Mouse (Mus musculus): Measurements from ENCODE around the gene Zbtb9.
"Not testable (repeated sequence)": the region's sequence is repeated elsewhere in the genome, so short reads cannot be mapped to it uniquely, and the experiment has no call there.

Gene Zbtb9

DNA sequence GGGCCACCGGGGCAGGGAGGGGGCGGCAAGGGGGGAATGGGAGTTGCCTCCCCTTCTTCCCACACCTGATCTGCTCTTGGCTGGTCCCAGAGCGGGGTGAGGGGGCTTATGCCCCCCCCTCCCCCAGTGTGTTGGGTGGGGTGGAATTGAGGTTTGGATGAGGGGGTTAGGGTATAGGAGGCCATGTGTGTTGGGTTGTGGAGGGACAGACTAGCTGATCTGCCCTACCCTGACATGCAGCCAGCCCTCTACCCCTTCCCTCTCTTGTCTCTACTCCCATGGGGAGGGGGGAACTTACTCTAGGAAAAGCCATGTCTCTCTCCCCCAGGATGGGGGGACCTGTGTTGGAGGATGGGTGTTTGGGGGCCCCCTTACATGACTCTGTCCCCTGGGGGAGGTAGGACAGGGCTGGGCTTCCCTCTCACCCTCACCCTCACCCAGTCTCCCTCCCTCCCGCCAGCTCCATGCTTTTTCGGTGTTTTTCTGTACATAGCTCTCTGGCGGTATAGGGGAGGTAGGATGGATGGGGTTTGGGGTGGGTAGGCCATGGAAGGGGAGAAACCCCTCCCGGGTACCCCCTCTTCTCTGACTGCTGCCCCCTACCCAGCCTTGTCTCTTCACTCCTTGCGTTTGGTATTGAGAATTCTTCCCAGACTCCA, 1.6 kb upstream of the Zbtb9 start:
- no peak for DNase-seq (ENCODE audit: low spot score)

DNA sequence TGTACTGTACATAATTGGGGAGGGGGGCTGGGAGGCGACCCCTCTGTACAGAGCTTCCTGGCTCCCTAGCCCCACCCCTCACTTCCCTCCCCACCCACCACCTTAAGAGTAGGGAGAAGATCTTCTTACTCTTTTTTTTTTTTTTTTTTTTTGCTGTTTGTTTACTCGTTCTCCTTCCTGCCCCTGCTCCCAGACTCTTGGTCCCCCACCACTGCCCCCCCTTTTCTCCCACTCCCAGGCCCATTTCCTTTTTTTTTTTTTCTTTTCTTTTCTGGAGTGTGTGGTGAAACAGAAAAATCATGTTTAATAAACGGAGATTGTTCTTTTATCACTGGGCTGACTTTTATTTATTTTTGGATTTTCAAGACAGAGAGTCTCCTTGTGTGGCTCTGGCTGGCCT, 860 bp upstream of the Zbtb9 start:
- no peak for DNase-seq (ENCODE audit: low spot score)

DNA sequence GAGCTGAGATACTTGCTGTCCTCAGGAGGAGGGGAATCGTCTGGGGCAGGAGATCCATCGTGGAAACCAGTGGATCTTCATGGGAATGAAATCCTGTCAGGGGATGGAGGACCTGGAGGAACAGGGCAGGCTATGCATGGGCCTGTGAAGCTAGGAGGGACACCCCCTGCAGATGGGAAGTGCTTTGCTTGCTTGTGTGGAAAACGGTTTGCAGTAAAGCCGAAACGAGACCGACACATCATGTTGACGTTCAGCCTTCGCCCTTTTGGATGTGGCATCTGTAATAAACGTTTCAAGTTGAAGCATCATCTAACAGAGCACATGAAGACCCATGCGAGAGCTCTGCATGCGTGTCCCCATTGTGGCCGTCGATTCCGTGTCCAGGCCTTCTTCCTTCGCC, 1.6 kb downstream of the Zbtb9 start:
- no peak for DNase-seq (ENCODE audit: low spot score)

DNA sequence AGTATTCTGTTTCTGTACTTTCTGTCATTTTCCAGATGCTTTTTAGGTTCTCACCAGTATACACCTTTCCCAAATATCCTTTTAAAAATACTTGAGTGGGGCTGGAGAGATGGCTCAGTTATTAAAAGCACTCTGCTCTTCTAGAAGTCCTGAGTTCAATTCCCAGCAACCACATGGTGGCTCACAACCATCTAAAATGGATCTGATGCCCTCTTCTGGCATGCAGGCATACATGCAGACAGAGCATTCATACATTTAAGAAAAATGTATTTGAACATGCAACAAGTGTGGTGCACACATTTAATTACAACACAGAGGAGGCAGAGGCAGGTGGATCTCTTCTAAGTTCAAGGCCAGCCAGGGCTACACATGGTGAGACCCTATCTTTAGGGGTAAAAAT, 2.4 kb downstream of the Zbtb9 start:
- no peak for DNase-seq (ENCODE audit: low spot score)

DNA sequence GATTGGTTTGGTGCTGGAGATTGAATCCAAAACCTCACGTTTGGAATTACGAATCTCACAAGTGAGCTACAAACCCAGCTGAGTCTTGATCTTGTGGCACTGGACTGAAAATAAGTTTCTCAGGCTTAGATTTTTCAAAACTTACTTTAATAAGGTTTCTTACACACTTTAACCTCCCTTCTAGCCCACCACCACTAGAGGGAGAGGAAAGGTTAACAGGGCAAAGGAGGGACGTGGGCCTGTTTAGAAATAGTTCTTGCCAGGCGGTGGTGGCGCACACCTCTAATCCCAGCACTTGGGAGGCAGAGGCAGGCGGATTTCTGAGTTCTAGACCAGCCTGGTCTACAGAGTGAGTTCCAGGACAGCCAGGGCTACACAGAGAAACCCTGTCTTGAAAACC, 4.4 kb downstream of the Zbtb9 start:
- not testable (repeated sequence) for DNase-seq (ENCODE audit: low spot score)

DNA sequence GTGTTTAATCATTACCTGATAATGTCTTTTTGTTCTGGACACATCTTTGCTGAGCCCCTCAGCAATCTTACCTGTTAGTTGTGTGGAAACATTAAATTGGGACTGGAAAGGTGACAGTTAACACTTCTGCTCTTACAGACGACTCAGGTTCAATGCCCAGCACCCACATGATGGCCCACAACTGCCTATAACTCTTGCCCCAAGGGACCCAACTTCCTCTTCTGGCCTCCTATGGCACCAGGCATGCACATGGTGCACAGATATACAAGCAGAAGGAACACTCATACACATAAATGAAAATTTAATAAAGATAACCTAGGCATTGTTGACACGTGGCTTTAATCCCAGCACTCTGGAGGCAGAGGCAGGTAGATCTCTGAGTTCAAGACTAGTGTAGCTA, 6.5 kb downstream of the Zbtb9 start:
- no peak for DNase-seq (ENCODE audit: low spot score)

GRCm38 (mm10) chr17:26981050-26981449, 8.1 kb downstream of the Zbtb9 start:
- no peak for DNase-seq (ENCODE audit: low spot score)

DNA sequence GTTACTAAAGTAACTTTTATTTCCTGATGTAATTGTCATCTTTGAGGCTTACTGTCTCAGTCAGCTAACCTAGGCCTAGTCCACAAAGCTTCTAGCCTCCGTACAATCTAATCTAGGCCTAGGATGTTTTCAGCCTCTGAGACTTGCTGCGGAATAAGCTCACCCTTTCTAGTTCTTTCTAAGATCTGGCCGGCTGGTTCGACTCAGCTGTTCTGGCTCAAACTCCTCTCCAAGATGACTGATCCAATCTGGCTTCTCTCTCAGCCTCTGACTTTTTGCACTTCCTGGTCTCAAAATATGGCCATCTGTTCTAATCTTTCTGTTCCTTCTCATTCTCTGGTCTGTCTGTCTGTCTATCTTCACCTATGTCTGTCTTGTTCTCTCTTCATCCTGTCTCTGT, 10.4 kb downstream of the Zbtb9 start:
- DNase-seq (ENCODE audit: low spot score) = no peak

DNA sequence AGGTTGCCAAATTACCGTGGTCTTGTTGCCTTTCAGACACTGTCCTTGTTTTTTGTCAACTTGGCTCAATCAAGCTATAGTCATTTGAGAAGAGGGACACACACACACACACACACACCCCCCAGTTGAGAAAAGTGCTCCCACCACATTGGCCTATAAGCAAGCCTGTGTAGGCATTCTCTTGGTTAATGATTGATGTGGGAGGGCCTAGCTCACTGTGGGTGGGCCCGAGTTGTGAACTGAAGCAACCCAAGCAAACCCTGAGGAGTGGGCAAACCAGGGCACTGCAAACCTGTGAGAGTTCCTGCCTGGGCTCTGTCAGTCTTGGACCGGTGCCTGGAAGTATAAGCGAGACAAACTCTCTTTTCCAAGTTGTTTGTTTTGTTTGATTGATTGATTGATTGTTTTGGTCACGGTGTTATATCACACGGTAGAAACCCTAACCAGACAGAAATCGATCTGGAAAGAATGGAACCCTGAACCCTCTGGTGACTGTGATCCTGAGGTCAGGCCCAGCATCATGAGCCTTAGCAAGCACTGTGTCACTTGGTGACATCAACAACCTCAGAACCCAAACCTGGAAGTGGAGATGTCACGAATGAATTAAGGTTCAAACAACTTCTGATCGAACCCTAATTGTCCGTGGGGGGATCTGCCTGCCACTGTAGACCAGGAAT, 12.7 kb downstream of the Zbtb9 start:
- no peak for DNase-seq (ENCODE audit: low spot score)

DNA sequence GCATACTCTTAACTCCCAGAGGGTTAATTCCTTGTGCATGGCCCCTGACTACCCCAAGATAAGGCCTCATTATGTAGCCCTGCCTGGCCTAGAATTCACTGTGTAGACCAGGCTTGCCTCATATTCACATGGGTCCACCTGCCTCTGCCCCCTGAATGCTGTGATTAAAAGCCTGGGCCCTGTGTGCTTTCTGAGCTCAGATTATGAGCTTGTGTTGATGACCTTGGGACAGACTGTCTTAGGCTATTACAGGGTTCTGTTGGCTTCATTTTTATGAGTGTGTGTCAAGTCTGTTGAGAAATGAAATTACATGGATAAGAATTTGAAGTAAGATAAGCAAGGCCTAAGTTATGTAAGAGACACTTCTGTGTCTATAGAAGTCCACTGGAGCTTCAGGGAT, 17.6 kb downstream of the Zbtb9 start:
- DNase-seq (ENCODE audit: low spot score) = no peak

- no peak for DNase-seq (ENCODE audit: low spot score)
Measured at GRCm38 (mm10) chr17:26994410-26994809, 21.4 kb downstream of the Zbtb9 start.

DNA sequence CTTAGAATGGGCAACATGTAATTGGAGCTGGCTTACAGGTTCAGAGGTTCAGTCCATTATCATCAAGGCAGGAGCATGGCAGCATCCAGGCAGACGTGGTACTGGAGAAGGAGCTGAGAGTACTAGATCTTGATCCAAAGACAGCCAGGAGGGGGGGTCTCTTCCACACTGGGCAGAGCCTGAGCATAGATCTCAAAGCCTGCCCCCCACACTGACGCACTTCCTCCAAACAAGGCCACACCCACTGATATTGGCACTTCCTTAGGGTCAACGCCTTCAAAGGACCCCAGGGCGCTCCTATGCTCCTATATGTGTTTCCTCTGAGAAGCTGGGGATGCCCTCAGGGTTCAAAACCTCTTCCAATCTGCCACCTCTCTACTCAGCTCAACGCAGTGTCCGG, 22.0 kb downstream of the Zbtb9 start:
- DNase-seq (ENCODE audit: low spot score) = no peak

- DNase-seq (ENCODE audit: low spot score) = no peak
Measured at GRCm38 (mm10) chr17:26995562-26995961, 22.6 kb downstream of the Zbtb9 start.

DNA sequence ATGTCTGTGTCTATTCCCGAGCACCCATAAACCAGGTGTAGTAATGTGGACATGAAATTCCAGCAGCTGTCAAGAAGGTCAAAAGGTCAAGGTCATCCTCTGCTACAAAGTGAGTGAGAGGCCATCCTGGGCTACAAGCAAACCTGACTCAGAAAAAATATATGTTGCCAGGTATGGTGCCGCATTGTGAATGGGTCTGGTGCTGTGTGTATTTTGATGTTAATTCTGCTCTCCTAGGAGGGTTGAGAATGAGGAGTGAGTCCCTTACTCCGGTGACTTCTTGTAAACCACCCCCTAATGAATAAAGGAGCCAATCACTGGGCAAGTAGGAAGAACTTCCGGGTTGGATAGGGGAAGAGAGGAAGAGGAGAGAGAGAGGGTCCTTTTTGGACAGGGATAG, 24.7 kb downstream of the Zbtb9 start:
- DNase-seq (ENCODE audit: low spot score) = no peak

DNA sequence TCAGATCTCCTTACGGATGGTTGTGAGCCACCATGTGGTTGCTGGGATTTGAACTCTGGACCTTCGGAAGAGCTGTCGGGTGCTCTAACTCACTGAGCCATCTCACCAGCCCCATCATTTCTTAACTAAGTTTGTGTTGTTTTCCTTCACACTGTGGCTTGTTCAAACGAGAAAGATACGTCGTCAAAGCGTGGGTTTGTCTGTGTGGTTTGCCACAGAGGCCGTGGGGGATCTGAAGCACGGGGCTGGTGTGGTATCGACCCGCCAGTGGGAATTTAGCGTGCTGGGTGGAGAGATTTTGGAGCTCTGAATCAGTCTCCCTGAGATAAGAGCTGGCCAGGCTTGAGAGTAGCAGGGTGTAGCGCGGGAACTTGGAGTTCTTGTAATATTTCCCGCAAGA, 25.3 kb downstream of the Zbtb9 start:
- no peak for DNase-seq (ENCODE audit: low spot score)

GRCm38 (mm10) chr17:26999996-27000395, 27.0 kb downstream of the Zbtb9 start:
- DNase-seq (ENCODE audit: low spot score) = no peak

DNA sequence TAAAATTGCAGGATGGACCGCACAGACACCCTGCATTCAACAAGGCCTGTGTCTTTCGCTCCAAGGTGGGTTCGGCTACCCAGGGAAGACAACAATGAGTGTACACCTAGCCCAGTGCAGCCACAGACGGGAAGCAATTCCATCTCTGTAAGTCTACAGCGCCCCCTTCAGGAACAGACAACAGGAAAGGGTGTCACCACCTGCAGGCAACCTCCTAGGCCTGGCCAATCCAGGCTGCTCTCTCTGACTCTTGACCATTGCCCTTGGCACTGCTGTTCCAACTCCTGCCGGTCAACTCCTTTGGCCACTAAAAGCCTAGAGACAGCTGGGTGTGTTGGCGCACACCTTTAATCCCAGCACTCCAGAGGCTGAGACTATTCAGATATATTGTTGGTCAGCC, 28.2 kb downstream of the Zbtb9 start:
- DNase-seq (ENCODE audit: low spot score) = no peak

GRCm38 (mm10) chr17:27001889-27002288, 28.9 kb downstream of the Zbtb9 start:
- no peak for DNase-seq (ENCODE audit: low spot score)

DNA sequence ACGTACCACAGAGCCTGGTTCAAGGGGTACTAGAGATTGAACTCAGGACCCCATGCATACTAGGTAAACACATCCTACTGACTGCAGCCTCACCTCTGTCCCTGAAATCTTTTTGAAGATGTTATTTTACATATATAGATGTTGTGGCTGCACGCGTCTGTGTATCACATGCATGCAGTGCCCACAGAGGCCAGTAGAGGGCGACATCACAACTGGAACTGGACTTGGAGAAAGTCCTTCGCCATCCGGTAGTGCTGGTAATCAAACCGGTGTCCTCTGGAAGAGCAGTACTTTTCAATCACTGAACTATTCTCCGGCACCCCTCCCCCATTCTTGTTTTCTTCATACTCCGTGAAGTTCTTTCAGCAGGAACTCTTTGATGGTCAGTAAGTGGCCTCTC, 31.5 kb downstream of the Zbtb9 start:
- DNase-seq (ENCODE audit: low spot score) = peak; percentile 57

DNA sequence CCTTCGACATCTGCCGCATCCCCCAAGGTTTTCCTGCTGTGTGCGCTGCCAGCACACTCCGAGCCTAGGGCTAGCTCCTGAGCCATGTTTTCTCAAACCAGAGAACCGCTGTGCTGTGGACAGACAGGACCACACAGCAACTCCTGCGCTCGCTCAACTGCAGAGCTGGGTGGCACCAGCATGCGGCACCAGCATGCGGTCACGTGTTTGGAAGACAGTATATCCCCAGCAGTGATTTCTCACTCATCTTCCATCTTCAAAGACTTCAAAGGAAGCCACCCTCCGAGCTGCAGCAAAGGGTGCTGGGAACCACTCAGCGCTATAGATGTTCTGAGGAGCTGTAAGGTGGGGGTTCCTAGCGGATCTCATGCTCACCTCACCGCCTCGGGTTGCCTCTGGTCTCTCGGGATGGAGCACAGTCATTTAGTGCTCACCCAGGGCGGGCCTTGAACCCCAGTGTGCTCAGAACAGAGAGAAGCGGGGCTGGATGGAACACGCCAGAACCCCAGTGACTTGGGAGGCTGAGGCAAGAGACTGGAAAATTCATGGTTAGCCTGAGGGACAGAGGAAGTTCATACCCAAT, 32.0 kb downstream of the Zbtb9 start:
- no peak for DNase-seq (ENCODE audit: low spot score)

GRCm38 (mm10) chr17:27005644-27006043, 32.7 kb downstream of the Zbtb9 start:
- DNase-seq (ENCODE audit: low spot score) = no peak

- no peak for DNase-seq (ENCODE audit: low spot score)
Measured at GRCm38 (mm10) chr17:27008277-27008676, 35.3 kb downstream of the Zbtb9 start.

- DNase-seq (ENCODE audit: low spot score) = no peak
Measured at GRCm38 (mm10) chr17:27011167-27011566, 38.2 kb downstream of the Zbtb9 start.
